Mouse (Mus musculus): ENCODE measurements around the gene Kctd11. TPM values are rescaled to one million over a fixed set of nuclear protein-coding genes. Genes with fewer than 3 reads are reported as not detected.
"Not testable (repeated sequence)": the region's sequence is repeated elsewhere in the genome, so short reads cannot be mapped to it uniquely, and the experiment has no call there.

The Kctd11 gene
- polyA plus RNA-seq, 1 experiment = not detected

GRCm38 (mm10) chr11:69919661-69920265, 38.6 kb upstream of the Kctd11 start:
- WGBS = 1% methylated on average over 17 of the region's 17 CpGs
- no peak for TF ChIP-seq POLR2A (IDR thresholded peaks at IDR 0.05; ENCODE audit: insufficient read depth, low read depth, low read length)
- no peak for TF ChIP-seq CTCF (IDR thresholded peaks at IDR 0.05; ENCODE audit: insufficient read depth, low read depth, low read length)
- Histone ChIP-seq H3K27ac (ENCODE audit: insufficient read depth, low read depth, low read length) (0 out of 2 replicates have a peak overlapping the region, but pooled peaks have one; percentile 28), H3K4me1 (ENCODE audit: control insufficient read depth, insufficient read depth, low read length) (peaks cover 20% of the 10 kb centered on the region), H3K4me3 (ENCODE audit: insufficient read depth, low read depth, low read length) (peak overlapping the region; percentile 100)

DNA sequence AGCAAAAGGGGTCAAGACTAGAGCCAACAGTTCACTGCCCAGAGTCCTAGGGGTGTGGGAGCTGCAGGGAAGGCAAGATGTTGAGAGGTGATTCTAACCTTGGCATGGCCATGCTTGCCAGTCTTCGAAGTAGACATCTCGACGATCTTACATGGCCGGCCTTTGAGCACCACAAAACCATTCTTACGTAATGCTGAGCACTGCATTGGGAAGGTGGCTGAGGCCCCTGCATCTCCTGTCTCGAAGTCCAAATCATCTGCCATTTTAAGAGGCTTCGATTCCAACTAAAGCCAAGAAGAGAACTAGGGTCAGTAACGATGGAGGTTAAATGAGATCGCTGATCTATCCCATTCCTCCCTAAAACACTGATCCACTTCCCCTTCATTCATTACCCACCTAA, 37.8 kb upstream of the Kctd11 start:
- TF ChIP-seq POLR2A (IDR thresholded peaks at IDR 0.05; ENCODE audit: insufficient read depth, low read depth, low read length) (no peak), CTCF (IDR thresholded peaks at IDR 0.05; ENCODE audit: insufficient read depth, low read depth, low read length) (no peak)
- Histone ChIP-seq H3K27ac (ENCODE audit: insufficient read depth, low read depth, low read length) (no peak overlapping the region), H3K4me3 (ENCODE audit: insufficient read depth, low read depth, low read length) (no peak overlapping the region), H3K4me1 (ENCODE audit: control insufficient read depth, insufficient read depth, low read length) (peaks cover 21% of the 10 kb centered on the region)
- WGBS = 70% methylated on average over 9 of the region's 9 CpGs

- H3K4me1 ChIP-seq (ENCODE audit: control insufficient read depth, insufficient read depth, low read length) = peaks cover 27% of the 10 kb centered on the region
- 78% methylated on average over 5 of the region's 5 CpGs for WGBS
- TF ChIP-seq POLR2A (IDR thresholded peaks at IDR 0.05; ENCODE audit: insufficient read depth, low read depth, low read length) = no peak
- no peak for TF ChIP-seq CTCF (IDR thresholded peaks at IDR 0.05; ENCODE audit: insufficient read depth, low read depth, low read length)
Observed at GRCm38 (mm10) chr11:69918118-69918517, 36.9 kb upstream of the Kctd11 start.

GRCm38 (mm10) chr11:69917379-69917948, 36.3 kb upstream of the Kctd11 start:
- TF ChIP-seq POLR2A (IDR thresholded peaks at IDR 0.05; ENCODE audit: insufficient read depth, low read depth, low read length) (no peak), CTCF (IDR thresholded peaks at IDR 0.05; ENCODE audit: insufficient read depth, low read depth, low read length) (no peak)
- Histone ChIP-seq H3K4me1 (ENCODE audit: control insufficient read depth, insufficient read depth, low read length) (peaks cover 28% of the 10 kb centered on the region), H3K4me3 (ENCODE audit: insufficient read depth, low read depth, low read length) (no peak overlapping the region), H3K27ac (ENCODE audit: insufficient read depth, low read depth, low read length) (no peak overlapping the region)
- 92% methylated on average over 8 of the region's 8 CpGs for WGBS

More at GRCm38 (mm10) chr11:69918118-69918517, 36.9 kb upstream of the Kctd11 start:
- H3K4me3 ChIP-seq (ENCODE audit: insufficient read depth, low read depth, low read length) = no peak overlapping the region
- no peak overlapping the region for H3K27ac ChIP-seq (ENCODE audit: insufficient read depth, low read depth, low read length)

GRCm38 (mm10) chr11:69916652-69917378, 35.6 kb upstream of the Kctd11 start:
- not testable (repeated sequence) for H3K27ac ChIP-seq (ENCODE audit: insufficient read depth, low read depth, low read length); H3K4me3 ChIP-seq (ENCODE audit: insufficient read depth, low read depth, low read length)
- peaks cover 28% of the 10 kb centered on the region for H3K4me1 ChIP-seq (ENCODE audit: control insufficient read depth, insufficient read depth, low read length)
- WGBS = 56% methylated on average over 7 of the region's 7 CpGs

DNA sequence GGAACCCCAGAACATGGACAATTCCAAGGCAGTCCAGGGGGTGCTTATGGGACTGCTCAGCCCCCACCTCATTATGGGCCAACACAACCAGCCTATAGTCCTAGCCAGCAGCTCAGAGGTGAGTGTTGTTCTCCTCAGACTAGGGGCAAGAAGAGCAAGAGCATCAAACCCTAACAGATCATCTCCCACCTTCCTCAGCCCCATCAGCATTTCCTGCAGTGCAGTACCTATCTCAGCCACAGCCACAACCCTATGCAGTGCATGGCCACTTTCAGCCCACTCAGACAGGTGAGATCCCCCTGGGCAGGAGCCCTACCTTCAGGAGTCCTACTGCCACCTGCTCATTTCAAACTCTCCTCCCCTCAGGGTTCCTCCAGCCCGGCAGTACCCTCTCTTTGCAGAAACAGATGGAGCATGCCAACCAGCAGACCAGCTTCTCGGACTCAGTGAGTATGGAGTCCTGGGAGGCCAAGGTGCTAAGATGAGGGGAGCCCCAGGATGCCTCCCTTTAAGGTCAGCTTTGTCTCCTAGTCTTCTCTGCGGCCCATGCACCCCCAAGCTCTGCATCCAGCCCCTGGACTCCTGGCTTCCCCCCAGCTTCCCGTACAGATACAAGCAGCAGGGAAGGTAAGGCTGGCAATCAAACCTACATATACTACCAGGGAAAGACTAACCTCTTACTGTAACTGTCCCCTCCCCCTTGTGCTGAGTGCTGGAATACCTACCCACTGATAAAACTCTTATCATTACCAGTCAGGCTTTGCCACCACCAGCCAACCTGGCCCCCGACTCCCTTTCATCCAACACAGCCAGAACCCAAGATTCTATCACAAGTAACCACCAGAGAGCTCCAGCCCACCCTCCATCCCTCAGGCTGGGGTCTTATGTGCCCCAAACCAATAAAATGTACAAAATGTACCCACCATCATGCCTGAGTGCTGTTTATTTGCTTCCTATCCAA, 34.7 kb upstream of the Kctd11 start:
- Histone ChIP-seq H3K4me3 (ENCODE audit: insufficient read depth, low read depth, low read length) (no peak overlapping the region), H3K27ac (ENCODE audit: insufficient read depth, low read depth, low read length) (no peak overlapping the region), H3K4me1 (ENCODE audit: control insufficient read depth, insufficient read depth, low read length) (peaks cover 28% of the 10 kb centered on the region)
- WGBS = 61% methylated on average over 5 of the region's 5 CpGs
- TF ChIP-seq POLR2A (IDR thresholded peaks at IDR 0.05; ENCODE audit: insufficient read depth, low read depth, low read length) (no peak), CTCF (IDR thresholded peaks at IDR 0.05; ENCODE audit: insufficient read depth, low read depth, low read length) (no peak)

DNA sequence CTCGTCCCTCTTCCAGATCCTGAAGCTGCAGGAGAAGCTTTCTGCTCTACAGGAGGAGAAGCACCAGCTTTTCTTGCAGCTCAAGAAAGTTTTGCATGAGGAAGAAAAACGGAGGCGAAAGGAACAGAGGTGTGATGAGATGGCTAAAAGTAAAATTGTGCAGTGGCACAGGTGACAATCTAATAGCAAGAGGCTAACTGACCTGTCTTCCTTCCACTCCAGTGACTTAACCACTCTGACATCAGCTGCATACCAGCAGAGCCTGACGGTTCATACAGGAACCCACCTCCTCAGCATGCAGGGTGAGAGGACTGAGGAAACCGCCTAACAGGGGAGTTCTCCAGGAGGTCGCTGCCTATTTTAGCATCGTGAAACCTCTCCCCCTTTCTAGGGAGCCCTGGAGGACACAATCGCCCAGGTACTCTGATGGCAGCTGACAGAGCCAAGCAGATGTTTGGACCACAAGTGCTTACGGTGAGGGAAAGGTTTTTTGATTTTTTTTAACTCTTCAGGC, 33.8 kb upstream of the Kctd11 start:
- Histone ChIP-seq H3K27ac (ENCODE audit: insufficient read depth, low read depth, low read length) (no peak overlapping the region), H3K4me1 (ENCODE audit: control insufficient read depth, insufficient read depth, low read length) (peaks cover 28% of the 10 kb centered on the region), H3K4me3 (ENCODE audit: insufficient read depth, low read depth, low read length) (no peak overlapping the region)
- 34% methylated on average over 9 of the region's 9 CpGs for WGBS
- TF ChIP-seq POLR2A (IDR thresholded peaks at IDR 0.05; ENCODE audit: insufficient read depth, low read depth, low read length) (no peak), CTCF (IDR thresholded peaks at IDR 0.05; ENCODE audit: insufficient read depth, low read depth, low read length) (no peak)

DNA sequence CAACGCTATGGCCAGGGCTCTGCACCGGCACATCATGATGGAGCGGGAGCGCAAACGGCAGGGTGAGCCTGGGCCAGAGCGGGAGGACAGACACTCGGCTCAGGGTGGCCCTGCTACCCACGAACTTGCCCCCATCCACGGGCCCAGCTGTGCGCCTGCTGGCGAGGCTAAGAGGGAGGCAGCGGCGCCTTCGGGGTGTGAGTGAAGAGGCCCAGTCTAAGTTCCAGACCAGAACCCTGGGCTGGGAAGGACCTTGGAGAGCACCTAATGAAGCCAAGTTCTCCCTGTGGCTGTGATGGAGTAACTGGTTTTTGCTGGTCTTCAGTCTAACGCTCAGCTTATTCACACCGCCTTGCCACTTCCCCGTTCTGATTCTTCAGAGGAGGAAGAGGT, 33.2 kb upstream of the Kctd11 start:
- Histone ChIP-seq H3K4me1 (ENCODE audit: control insufficient read depth, insufficient read depth, low read length) (peaks cover 23% of the 10 kb centered on the region), H3K27ac (ENCODE audit: insufficient read depth, low read depth, low read length) (peak overlapping the region; percentile 59), H3K4me3 (ENCODE audit: insufficient read depth, low read depth, low read length) (peak overlapping the region; percentile 93)
- WGBS = 1% methylated on average over 17 of the region's 17 CpGs
- TF ChIP-seq CTCF (IDR thresholded peaks at IDR 0.05; ENCODE audit: insufficient read depth, low read depth, low read length) (no peak), POLR2A (IDR thresholded peaks at IDR 0.05; ENCODE audit: insufficient read depth, low read depth, low read length) (no peak)
